Mouse (Mus musculus) cortical plate, adult 2 months (tissue): Measurements from ENCODE around the gene Cdon.

Source experiments
- CTCF ChIP-seq: fragments of 200-500 bp; IDR thresholded peaks from 2 replicates; pipeline ENCODE4 v1.5.1; 2011; ENCODE audit warnings: mild to moderate bottlenecking, control low read depth, low read length; ENCODE audit not compliant: insufficient read depth; ENCODE audit errors: extremely low read depth
- POLR2A ChIP-seq: fragments of 200-500 bp; IDR thresholded peaks from 2 replicates; pipeline ENCODE4 v1.6.1; 2011; ENCODE audit warnings: mild to moderate bottlenecking, low read length, control low read depth; ENCODE audit not compliant: insufficient read depth; ENCODE audit errors: extremely low read depth

GRCm38 (mm10) chr9:35483949-35484348, 63.0 kb downstream of the Cdon start:
- TF ChIP-seq POLR2A (no peak), CTCF (no peak)
